Mouse (Mus musculus): ENCODE results near the gene Sae1. TPM values are rescaled to one million over a fixed set of nuclear protein-coding genes. Genes with fewer than 3 reads are reported as not detected.
"Not testable (repeated sequence)": the region's sequence is repeated elsewhere in the genome, so short reads cannot be mapped to it uniquely, and the experiment has no call there.

The Sae1 gene
- polyA plus RNA-seq, 1 experiment: 31.0 TPM

GRCm38 (mm10) chr7:16398387-16399050 is 10.9 kb upstream of the Sae1 start:
- H3K4me1 ChIP-seq (ENCODE audit: control insufficient read depth, insufficient read depth, low read length): peaks cover 9% of the 10 kb centered on the region
- TF ChIP-seq CTCF (IDR thresholded peaks at IDR 0.05; ENCODE audit: insufficient read depth, low read length) (no peak), POLR2A (IDR thresholded peaks at IDR 0.05; ENCODE audit: borderline replicate concordance, extremely low read depth, low read depth, low read length) (no peak)
- no peak overlapping the region for H3K4me3 ChIP-seq (replicated peaks; ENCODE audit: extremely low read depth, low read depth, low read length)
- DNase-seq: no peak
- 44% methylated on average over 3 of the region's 3 CpGs for WGBS

- no peak for DNase-seq
- 68% methylated on average over 4 of the region's 4 CpGs for WGBS
- H3K4me1 ChIP-seq (ENCODE audit: control insufficient read depth, insufficient read depth, low read length): peaks cover 5% of the 10 kb centered on the region; the same call in 1 of the 2 replicates
- TF ChIP-seq CTCF (IDR thresholded peaks at IDR 0.05; ENCODE audit: insufficient read depth, low read length) (no peak), POLR2A (IDR thresholded peaks at IDR 0.05; ENCODE audit: borderline replicate concordance, extremely low read depth, low read depth, low read length) (no peak)
- H3K4me3 ChIP-seq (replicated peaks; ENCODE audit: extremely low read depth, low read depth, low read length): no peak overlapping the region
Measured at GRCm38 (mm10) chr7:16397465-16397864, 9.9 kb upstream of the Sae1 start.

- Histone ChIP-seq H3K4me1 (ENCODE audit: control insufficient read depth, insufficient read depth, low read length) (peaks cover 5% of the 10 kb centered on the region; the same call in 1 of the 2 replicates), H3K4me3 (replicated peaks; ENCODE audit: extremely low read depth, low read depth, low read length) (no peak overlapping the region)
- TF ChIP-seq CTCF (IDR thresholded peaks at IDR 0.05; ENCODE audit: insufficient read depth, low read length): no peak
- TF ChIP-seq POLR2A (IDR thresholded peaks at IDR 0.05; ENCODE audit: borderline replicate concordance, extremely low read depth, low read depth, low read length): no peak
- 0% methylated on average over 2 of the region's 2 CpGs for WGBS
- no peak for DNase-seq
Measured at GRCm38 (mm10) chr7:16395944-16396343, 8.3 kb upstream of the Sae1 start.

DNA sequence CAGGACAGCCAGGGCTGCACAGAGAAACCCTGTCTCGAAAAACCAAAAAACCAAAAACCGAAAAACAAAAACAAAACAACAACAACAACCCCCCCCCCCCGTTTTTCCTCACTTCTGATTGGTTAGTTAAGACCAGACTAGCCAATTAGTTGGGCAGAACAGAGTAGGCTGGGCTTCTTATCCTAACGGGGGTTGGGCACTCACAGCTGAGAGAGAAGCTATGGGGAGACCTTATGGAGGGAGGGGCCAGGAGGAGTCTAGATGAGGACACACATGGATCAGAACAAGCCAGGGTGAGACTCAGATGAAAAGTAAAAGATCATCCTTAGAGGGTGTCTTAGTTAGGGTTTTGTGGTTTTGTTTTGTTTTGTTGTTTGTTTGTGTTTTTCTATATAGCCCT is 5.3 kb upstream of the Sae1 start:
- H3K4me3 ChIP-seq (replicated peaks; ENCODE audit: extremely low read depth, low read depth, low read length): no peak overlapping the region
- DNase-seq: no peak
- no peaks in the 10 kb centered on the region for H3K4me1 ChIP-seq (ENCODE audit: control insufficient read depth, insufficient read depth, low read length)
- WGBS: 41% methylated on average over 4 of the region's 4 CpGs
- TF ChIP-seq POLR2A (IDR thresholded peaks at IDR 0.05; ENCODE audit: borderline replicate concordance, extremely low read depth, low read depth, low read length): no peak
- TF ChIP-seq CTCF (IDR thresholded peaks at IDR 0.05; ENCODE audit: insufficient read depth, low read length): no peak

- 64% methylated on average over 2 of the region's 2 CpGs for WGBS
Measured at GRCm38 (mm10) chr7:16389942-16390341, 2.3 kb upstream of the Sae1 start.

GRCm38 (mm10) chr7:16376505-16376904 is 11.1 kb downstream of the Sae1 start:
- 70% methylated on average over 1 of the region's 1 CpGs for WGBS
- DNase-seq: peak; percentile 51
- Histone ChIP-seq H3K4me3 (replicated peaks; ENCODE audit: extremely low read depth, low read depth, low read length) (no peak overlapping the region), H3K4me1 (ENCODE audit: control insufficient read depth, insufficient read depth, low read length) (peaks cover 4% of the 10 kb centered on the region)
- TF ChIP-seq POLR2A (IDR thresholded peaks at IDR 0.05; ENCODE audit: borderline replicate concordance, extremely low read depth, low read depth, low read length) (no peak), CTCF (IDR thresholded peaks at IDR 0.05; ENCODE audit: insufficient read depth, low read length) (peak; percentile 44)

More at GRCm38 (mm10) chr7:16389942-16390341, 2.3 kb upstream of the Sae1 start:
- H3K4me3 ChIP-seq (replicated peaks; ENCODE audit: extremely low read depth, low read depth, low read length); H3K4me1 ChIP-seq (ENCODE audit: control insufficient read depth, insufficient read depth, low read length); DNase-seq: not testable (repeated sequence)

GRCm38 (mm10) chr7:16374989-16375388 is 12.6 kb downstream of the Sae1 start:
- TF ChIP-seq POLR2A (IDR thresholded peaks at IDR 0.05; ENCODE audit: borderline replicate concordance, extremely low read depth, low read depth, low read length) (no peak), CTCF (IDR thresholded peaks at IDR 0.05; ENCODE audit: insufficient read depth, low read length) (no peak)
- 71% methylated on average over 5 of the region's 5 CpGs for WGBS
- Histone ChIP-seq H3K4me3 (replicated peaks; ENCODE audit: extremely low read depth, low read depth, low read length) (no peak overlapping the region), H3K4me1 (ENCODE audit: control insufficient read depth, insufficient read depth, low read length) (peaks cover 4% of the 10 kb centered on the region)
- no peak for DNase-seq

DNA sequence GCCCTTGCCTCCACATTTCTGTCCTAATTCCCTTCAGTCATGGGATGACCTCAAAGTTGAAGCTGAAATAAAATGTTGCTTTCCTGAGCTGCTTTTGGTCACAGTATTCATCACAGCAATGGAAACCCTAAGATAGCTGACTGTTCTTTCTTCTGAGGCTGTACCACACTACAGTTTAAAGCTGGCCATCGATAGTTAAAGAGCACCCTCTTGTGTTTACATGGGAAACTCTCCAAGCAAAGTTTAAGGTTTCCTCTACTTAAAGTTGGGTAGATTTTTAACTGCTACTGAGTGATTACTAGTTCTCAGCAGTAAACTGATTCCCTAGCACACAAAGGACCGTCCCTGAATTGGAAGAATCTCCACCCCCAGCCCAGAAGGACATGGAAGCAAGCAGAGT is 13.9 kb downstream of the Sae1 start:
- TF ChIP-seq CTCF (IDR thresholded peaks at IDR 0.05; ENCODE audit: insufficient read depth, low read length) (peak; percentile 32; the same call in 1 of the 2 replicates), POLR2A (IDR thresholded peaks at IDR 0.05; ENCODE audit: borderline replicate concordance, extremely low read depth, low read depth, low read length) (no peak)
- no peak overlapping the region for H3K4me3 ChIP-seq (replicated peaks; ENCODE audit: extremely low read depth, low read depth, low read length)
- peaks cover 6% of the 10 kb centered on the region for H3K4me1 ChIP-seq (ENCODE audit: control insufficient read depth, insufficient read depth, low read length)
- WGBS: 28% methylated on average over 2 of the region's 2 CpGs
- no peak for DNase-seq

DNA sequence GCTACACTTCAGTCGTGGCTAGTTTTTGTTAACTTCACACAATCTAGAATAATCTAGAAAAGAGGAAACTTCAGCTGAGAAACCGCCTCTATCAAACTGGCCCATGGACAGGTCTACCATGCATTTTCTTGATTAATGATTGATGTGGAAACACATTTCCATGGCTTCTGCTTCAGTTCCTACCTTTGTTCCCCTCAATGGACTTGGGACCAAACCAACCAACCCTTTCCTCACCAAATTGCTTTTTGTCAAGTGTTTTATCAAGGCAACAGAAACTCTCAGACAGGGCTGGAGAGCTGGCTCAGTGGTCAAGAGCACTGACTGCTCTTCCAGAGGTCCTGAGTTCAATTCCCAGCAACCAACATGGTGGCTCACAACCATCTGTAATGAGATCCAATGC is 17.0 kb downstream of the Sae1 start:
- TF ChIP-seq CTCF (IDR thresholded peaks at IDR 0.05; ENCODE audit: insufficient read depth, low read length) (no peak), POLR2A (IDR thresholded peaks at IDR 0.05; ENCODE audit: borderline replicate concordance, extremely low read depth, low read depth, low read length) (no peak)

GRCm38 (mm10) chr7:16368835-16369234 is 18.8 kb downstream of the Sae1 start:
- DNase-seq: no peak
- TF ChIP-seq POLR2A (IDR thresholded peaks at IDR 0.05; ENCODE audit: borderline replicate concordance, extremely low read depth, low read depth, low read length): no peak
- no peak for TF ChIP-seq CTCF (IDR thresholded peaks at IDR 0.05; ENCODE audit: insufficient read depth, low read length)
- H3K4me1 ChIP-seq (ENCODE audit: control insufficient read depth, insufficient read depth, low read length): peaks cover 24% of the 10 kb centered on the region
- WGBS: 74% methylated on average over 2 of the region's 2 CpGs
- H3K4me3 ChIP-seq (replicated peaks; ENCODE audit: extremely low read depth, low read depth, low read length): no peak overlapping the region

More for the DNA sequence above, 17.0 kb downstream of the Sae1 start:
- peaks cover 12% of the 10 kb centered on the region for H3K4me1 ChIP-seq (ENCODE audit: control insufficient read depth, insufficient read depth, low read length)
- no peak for DNase-seq
- no peak overlapping the region for H3K4me3 ChIP-seq (replicated peaks; ENCODE audit: extremely low read depth, low read depth, low read length)
- 78% methylated on average over 2 of the region's 2 CpGs for WGBS

Measured in lung, adult 2 months (tissue).